26 mouse cellular contexts compared by ENCODE assay signal in genomic region chr1:37469007-37469406, GRCm38 (mm10). TPM values are rescaled to one million over a fixed set of nuclear protein-coding genes. Genes with fewer than 3 reads are reported as not detected.
A peak's percentile ranks its signal among the peaks of the same experiment; 100 is the strongest.
DNase-seq lines count a peak whose midpoint lies in the region; ATAC-seq and TF ChIP-seq lines count a peak whose summit lies in the region.
"Had no signal": no experiment of that assay in that cellular context is flagged by ENCODE, and none has a peak within 500 bp of the region (broad histone marks: within the 10 kb centered on the region; RNA-seq: fewer than 3 reads in every experiment).

No protein-coding gene starts in this region.

- no peak overlapping the region for H3K4me3 ChIP-seq in lung, postnatal 0 days (ENCODE audit: low read depth, low read length)
- no peak overlapping the region for H3K4me3 ChIP-seq in heart, adult 2 months
- H3K4me3 ChIP-seq: embryonic facial prominence, embryonic 12.5 days; embryonic facial prominence, embryonic 15.5 days; forebrain, embryonic 15.5 days; heart, embryonic 10.5 days; heart, embryonic 13.5 days had no signal

- WGBS in lung, postnatal 0 days = 86% methylated on average over 5 of the region's 5 CpGs
- WGBS in heart, adult 2 months = 91% methylated on average over 5 of the region's 5 CpGs

- no peak for DNase-seq in lung, postnatal 0 days (ENCODE audit: low spot score)
- no peak for DNase-seq in lung, postnatal 14 days
- peak; percentile 19 for DNase-seq in thymus, postnatal 25 days
- no peak for DNase-seq in thymus, postnatal 14 days
- DNase-seq in naive thymus-derived CD4-positive, alpha-beta T cell, adult 2 months (ENCODE audit: low read depth) = peak; percentile 57
- DNase-seq in heart, adult 2 months = no peak
- DNase-seq in cerebellum, postnatal 4 days (ENCODE audit: low spot score in 2 of 2) = no peak
- DNase-seq: adrenal gland, adult 8-10 months; adrenal gland, postnatal 25 days; cerebellum, adult 11-12 months; cerebellum, adult 8-10 months; cerebellum, postnatal 10 days; cerebellum, postnatal 36 days; gastrocnemius, postnatal 25 days; heart, adult 18-20 months; heart, postnatal 14 days; heart, postnatal 4 days had no signal

- H3K9me3 ChIP-seq in lung, postnatal 0 days (ENCODE audit: low read length) = no peaks in the 10 kb centered on the region
- H3K9me3 ChIP-seq: embryonic facial prominence, embryonic 15.5 days; forebrain, embryonic 15.5 days; heart, embryonic 10.5 days; heart, embryonic 13.5 days had no signal

- no peaks in the 10 kb centered on the region for H3K4me1 ChIP-seq in lung, postnatal 0 days (ENCODE audit: insufficient read depth, low read depth, low read length)
- peaks cover 1% of the 10 kb centered on the region; the same call in 1 of the 2 replicates for H3K4me1 ChIP-seq in heart, adult 2 months (ENCODE audit: control insufficient read depth, insufficient read depth, low read length)
- H3K4me1 ChIP-seq: embryonic facial prominence, embryonic 12.5 days; embryonic facial prominence, embryonic 15.5 days; forebrain, embryonic 15.5 days; heart, embryonic 10.5 days had no signal

- no peak for TF ChIP-seq CTCF in lung, postnatal 0 days (IDR thresholded peaks at IDR 0.05)
- TF ChIP-seq CTCF in heart, adult 2 months (IDR thresholded peaks at IDR 0.05) = no peak

- no peaks in the 10 kb centered on the region; the same call in 1 of the 2 replicates for H3K79me2 ChIP-seq in heart, adult 2 months (replicated peaks; ENCODE audit: control insufficient read depth, insufficient read depth, low read length)

- intact Hi-C loops in heart, adult 2 months (cut with DNase I) = no loop called here

- H3K4me2 ChIP-seq in lung, postnatal 0 days (replicated peaks; ENCODE audit: low read depth, low read length) = no peak overlapping the region
- H3K4me2 ChIP-seq: embryonic facial prominence, embryonic 12.5 days; embryonic facial prominence, embryonic 15.5 days; forebrain, embryonic 15.5 days; heart, embryonic 13.5 days; hindbrain, embryonic 14.5 days had no signal

- no peak overlapping the region for H3K9ac ChIP-seq in lung, postnatal 0 days (replicated peaks; ENCODE audit: low read depth)
- no peak overlapping the region for H3K9ac ChIP-seq in heart, adult 2 months (ENCODE audit: low read depth, low read length)
- H3K9ac ChIP-seq: embryonic facial prominence, embryonic 12.5 days; embryonic facial prominence, embryonic 15.5 days; forebrain, embryonic 15.5 days; heart, embryonic 13.5 days; hindbrain, embryonic 14.5 days had no signal

- TF ChIP-seq EP300 in lung, postnatal 0 days (IDR thresholded peaks at IDR 0.05) = no peak
- TF ChIP-seq EP300 in heart, adult 2 months (IDR thresholded peaks at IDR 0.05; ENCODE audit: insufficient read depth, low read depth, low read length) = no peak

- ATAC-seq in lung, postnatal 0 days = peak; percentile 26; the same call in 1 of the 2 replicates
- ATAC-seq: forebrain, embryonic 15.5 days; hindbrain, postnatal 0 days; Patski had no signal

- H3K27ac ChIP-seq in lung, postnatal 0 days (ENCODE audit: low read length) = no peak overlapping the region
- H3K27ac ChIP-seq in heart, adult 2 months = no peak overlapping the region
- H3K27ac ChIP-seq: embryonic facial prominence, embryonic 12.5 days; embryonic facial prominence, embryonic 15.5 days; forebrain, embryonic 15.5 days; heart, embryonic 10.5 days; heart, embryonic 13.5 days; hindbrain, embryonic 14.5 days; hindbrain, postnatal 0 days had no signal

- no peaks in the 10 kb centered on the region for H3K36me3 ChIP-seq in lung, postnatal 0 days (ENCODE audit: insufficient read depth, low read length)
- no peaks in the 10 kb centered on the region; the same call in 1 of the 2 replicates for H3K36me3 ChIP-seq in heart, adult 2 months (ENCODE audit: control insufficient read depth, insufficient read depth, low read length)
- H3K36me3 ChIP-seq: embryonic facial prominence, embryonic 12.5 days; embryonic facial prominence, embryonic 15.5 days; forebrain, embryonic 15.5 days; heart, embryonic 10.5 days had no signal

- TF ChIP-seq POLR2A in heart, adult 2 months (IDR thresholded peaks at IDR 0.05; ENCODE audit: insufficient read depth, low read depth, low read length) = no peak

- H3K27me3 ChIP-seq in lung, postnatal 0 days (replicated peaks; ENCODE audit: insufficient read depth, low read length) = no peaks in the 10 kb centered on the region
- no peaks in the 10 kb centered on the region for H3K27me3 ChIP-seq in heart, adult 2 months (ENCODE audit: control insufficient read depth, insufficient read depth, low read length)
- H3K27me3 ChIP-seq: CH12.LX; embryonic facial prominence, embryonic 12.5 days; embryonic facial prominence, embryonic 15.5 days; forebrain, embryonic 15.5 days; heart, embryonic 13.5 days; Patski had no signal

RNA-seq across cellular contexts. Expression of gene Unc50, which starts 39.1 kb away (rescaled TPM):
- polyA plus RNA-seq in lung, postnatal 0 days (2015; fragmentation: Nextera tagmentation; extraction: Ambion mirVana) = 156 and 177 TPM in 2 replicates
- 10 to 100 TPM; 32.0 to 33.6 TPM for total RNA-seq in heart, adult 2 months (2021)
- 25.6 and 58.9 TPM in 2 replicates for polyA plus RNA-seq in heart, adult 2 months (2012; rRNA removed)

RNA-seq across cellular contexts. Expression of gene Coa5, which starts 39.1 kb away (rescaled TPM):
- polyA plus RNA-seq in lung, postnatal 0 days (2015; fragmentation: Nextera tagmentation; extraction: Ambion mirVana) = 23.8 and 24.1 TPM in 2 replicates
- 100 to 1,000 TPM in 1 of 2 experiments, 10 to 100 TPM in 1; 97.3 to 106 TPM for total RNA-seq in heart, adult 2 months (2021)
- 100 and 178 TPM in 2 replicates for polyA plus RNA-seq in heart, adult 2 months (2012; rRNA removed)

Comparison
In these comparisons a context has a peak if more than half of its experiments do, and no peak if none do; other contexts are left out.
1. DNase-seq: peak in thymus, postnatal 25 days (single experiment) and naive thymus-derived CD4-positive, alpha-beta T cell, adult 2 months (single experiment); none in lung, postnatal 0 days (single experiment), lung, postnatal 14 days (single experiment), thymus, postnatal 14 days (single experiment), heart, adult 2 months (0 of 2) and cerebellum, postnatal 4 days (0 of 2).